Mouse (Mus musculus) limb, embryonic 11.5 days (tissue): ENCODE data around the gene Ssna1. TPM values are rescaled to one million over a fixed set of nuclear protein-coding genes. Genes with fewer than 3 reads are reported as not detected.
A peak's percentile ranks its signal among the peaks of the same experiment; 100 is the strongest.

Experiments used
- ATAC-seq: fragments of 200-750 bp; cut with Nextera tagmentation; 2 replicates; pipeline ENCODE4 v1.8.0; 2017; ENCODE audit warnings: low read depth; ENCODE audit not compliant: insufficient number of reproducible peaks, low FRiP score, low TSS enrichment
- DNase-seq: peaks from one replicate; pipeline ENCODE4 v3.0.0-alpha.2; 2015; ENCODE audit warnings: low spot score
- H3K27ac ChIP-seq: fragments of 300-500 bp; sonication (generic); replicated peaks from 2 replicates; pipeline ENCODE4 v1.5.1; 2014; ENCODE audit warnings: low read depth, mild to moderate bottlenecking, low read length
- H3K27me3 ChIP-seq: fragments of 300-500 bp; sonication (generic); 2 replicates; pipeline ENCODE4 v1.6.1; 2014; ENCODE audit warnings: mild to moderate bottlenecking, low read length, mixed read lengths; ENCODE audit not compliant: control insufficient read depth, insufficient read depth
- H3K36me3 ChIP-seq: fragments of 300-500 bp; sonication (generic); 2 replicates; pipeline ENCODE4 v1.6.1; 2014; ENCODE audit warnings: mild to moderate bottlenecking, low read length, moderate library complexity, mixed read lengths; ENCODE audit not compliant: control insufficient read depth, insufficient read depth
- H3K4me1 ChIP-seq: fragments of 300-500 bp; sonication (generic); 2 replicates; pipeline ENCODE4 v1.6.1; 2014; ENCODE audit warnings: low read length, mixed read lengths; ENCODE audit not compliant: control insufficient read depth, insufficient read depth
- H3K4me2 ChIP-seq: fragments of 300-500 bp; sonication (generic); 2 replicates; pipeline ENCODE4 v1.6.1; 2014; ENCODE audit warnings: low read depth, mild to moderate bottlenecking, moderate library complexity; ENCODE audit not compliant: severe bottlenecking
- H3K4me3 ChIP-seq: fragments of 300-500 bp; sonication (generic); 2 replicates; pipeline ENCODE4 v1.5.1; 2014; ENCODE audit warnings: low read depth, low read length
- H3K9ac ChIP-seq: fragments of 300-500 bp; sonication (generic); 2 replicates; pipeline ENCODE4 v1.6.1; 2014; ENCODE audit warnings: mild to moderate bottlenecking, low read length
- H3K9me3 ChIP-seq: fragments of 300-500 bp; sonication (generic); 2 replicates; pipeline ENCODE4 v1.6.1; 2016; ENCODE audit warnings: low read length; ENCODE audit not compliant: control insufficient read depth
- WGBS: fragments of 180-500 bp; shearing (Covaris S2); extraction: QIAGEN DNeasy Blood & Tissue Kit; methylation state at CpG from one replicate; pipeline ENCODE4 v1.1.7; 2014; 5-methylcytosine and 5-hydroxymethylcytosine counted together
- polyA plus RNA-seq: library from polyadenylated mRNA; unstranded; fragments of >200 nt; fragmentation: Nextera tagmentation; extraction: Ambion mirVana; gene quantifications from 2 replicates; pipeline ENCODE4 v1.2.1, GENCODE M21; 2014

Gene Ssna1
- polyA plus RNA-seq, 1 experiment from 2014 or later, result 237 TPM

DNA sequence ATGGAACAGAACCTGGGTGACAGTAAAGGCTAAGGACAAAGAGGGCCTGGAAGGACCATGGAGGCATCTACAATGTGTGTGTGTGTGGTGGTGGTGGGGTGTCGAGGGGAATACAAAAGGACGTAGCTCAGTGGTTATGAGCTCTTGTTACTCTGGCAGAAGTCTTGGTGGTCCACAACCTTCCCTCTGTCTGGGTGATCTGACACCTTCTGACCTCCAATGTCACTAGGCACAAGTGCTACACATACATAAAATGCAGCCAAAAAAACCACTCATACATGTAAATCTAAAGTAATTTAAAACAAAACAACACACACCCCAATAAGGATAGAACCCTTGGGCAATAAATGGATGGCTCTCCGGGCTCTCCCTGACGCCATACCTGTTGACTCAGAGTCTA is 44.8 kb downstream of the Ssna1 start:
- no peak for DNase-seq
- Histone ChIP-seq H3K4me1 (peaks cover 8% of the 10 kb centered on the region), H3K36me3 (no peaks in the 10 kb centered on the region), H3K4me2 (no peak overlapping the region), H3K9me3 (no peaks in the 10 kb centered on the region), H3K9ac (0 out of 2 replicates have a peak overlapping the region, but pooled peaks have one; percentile 7), H3K27ac (no peak overlapping the region), H3K4me3 (no peak overlapping the region), H3K27me3 (no peaks in the 10 kb centered on the region)
- WGBS, result 89% methylated on average over 4 of the region's 4 CpGs
- ATAC-seq, result no peak

DNA sequence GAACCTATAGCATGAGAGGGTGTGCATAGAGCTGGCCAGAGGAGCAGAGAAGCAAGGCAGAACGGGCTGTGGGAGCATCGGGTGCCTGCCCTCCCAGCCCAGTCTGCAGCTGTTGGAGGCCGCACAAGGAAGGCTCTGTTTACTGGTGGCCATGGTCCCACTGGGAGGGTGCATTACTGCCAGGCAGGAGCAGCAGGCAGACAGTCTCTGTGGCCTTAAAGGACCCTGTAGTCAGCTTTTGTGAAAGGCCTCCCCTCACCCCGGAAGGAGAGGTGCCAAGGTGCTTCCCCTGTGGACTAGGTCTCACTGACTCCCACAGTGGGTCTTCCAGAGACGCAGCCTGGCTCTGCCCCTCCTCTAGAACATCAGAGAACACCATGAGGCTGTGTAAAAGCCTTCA is 45.4 kb downstream of the Ssna1 start:
- WGBS, result 76% methylated on average over 5 of the region's 5 CpGs
- Histone ChIP-seq H3K4me1 (peaks cover 8% of the 10 kb centered on the region), H3K27me3 (no peaks in the 10 kb centered on the region), H3K4me2 (no peak overlapping the region), H3K9ac (no peak overlapping the region), H3K9me3 (no peaks in the 10 kb centered on the region), H3K4me3 (no peak overlapping the region), H3K36me3 (no peaks in the 10 kb centered on the region; the same call in 1 of the 2 replicates), H3K27ac (no peak overlapping the region)
- no peak for ATAC-seq
- no peak for DNase-seq

DNA sequence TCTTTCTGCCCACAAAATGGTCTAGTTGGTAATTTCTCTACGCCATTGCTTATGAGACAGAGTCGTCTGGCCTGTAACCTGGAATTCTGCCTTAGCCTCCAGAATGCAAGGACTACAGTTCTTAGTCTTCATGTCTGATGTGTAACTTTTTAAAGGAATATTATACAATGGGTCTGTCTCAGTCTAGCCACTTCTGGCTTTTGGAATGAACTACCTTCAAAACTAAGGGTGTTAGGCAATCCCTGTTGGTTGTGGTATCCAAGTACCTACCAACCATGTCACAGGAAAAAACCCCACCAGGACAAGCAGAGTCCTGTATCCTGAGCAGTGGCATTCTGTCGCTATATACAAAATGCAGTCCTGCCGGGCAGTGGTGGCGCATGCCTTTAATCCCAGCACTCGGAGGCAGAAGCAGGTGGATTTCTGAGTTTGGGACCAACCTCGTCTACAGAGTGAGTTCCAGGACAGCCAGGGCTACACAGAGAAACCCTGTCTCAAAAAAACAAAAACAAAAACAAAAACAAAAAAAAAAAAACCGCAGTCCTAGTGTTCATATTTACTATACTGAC is 46.3 kb downstream of the Ssna1 start:
- H3K4me1 ChIP-seq, result peaks cover 8% of the 10 kb centered on the region
- peak overlapping the region; percentile 64 for H3K4me2 ChIP-seq
- DNase-seq (no peak), ATAC-seq (no peak)
- H3K4me3 ChIP-seq, result peak overlapping the region; percentile 85
- 74% methylated on average over 8 of the region's 8 CpGs for WGBS
- peaks cover 2% of the 10 kb centered on the region; the same call in 1 of the 2 replicates for H3K36me3 ChIP-seq
- peak overlapping the region; percentile 96 for H3K27ac ChIP-seq
- H3K27me3 ChIP-seq, result no peaks in the 10 kb centered on the region
- H3K9ac ChIP-seq, result no peak overlapping the region
- no peaks in the 10 kb centered on the region for H3K9me3 ChIP-seq

DNA sequence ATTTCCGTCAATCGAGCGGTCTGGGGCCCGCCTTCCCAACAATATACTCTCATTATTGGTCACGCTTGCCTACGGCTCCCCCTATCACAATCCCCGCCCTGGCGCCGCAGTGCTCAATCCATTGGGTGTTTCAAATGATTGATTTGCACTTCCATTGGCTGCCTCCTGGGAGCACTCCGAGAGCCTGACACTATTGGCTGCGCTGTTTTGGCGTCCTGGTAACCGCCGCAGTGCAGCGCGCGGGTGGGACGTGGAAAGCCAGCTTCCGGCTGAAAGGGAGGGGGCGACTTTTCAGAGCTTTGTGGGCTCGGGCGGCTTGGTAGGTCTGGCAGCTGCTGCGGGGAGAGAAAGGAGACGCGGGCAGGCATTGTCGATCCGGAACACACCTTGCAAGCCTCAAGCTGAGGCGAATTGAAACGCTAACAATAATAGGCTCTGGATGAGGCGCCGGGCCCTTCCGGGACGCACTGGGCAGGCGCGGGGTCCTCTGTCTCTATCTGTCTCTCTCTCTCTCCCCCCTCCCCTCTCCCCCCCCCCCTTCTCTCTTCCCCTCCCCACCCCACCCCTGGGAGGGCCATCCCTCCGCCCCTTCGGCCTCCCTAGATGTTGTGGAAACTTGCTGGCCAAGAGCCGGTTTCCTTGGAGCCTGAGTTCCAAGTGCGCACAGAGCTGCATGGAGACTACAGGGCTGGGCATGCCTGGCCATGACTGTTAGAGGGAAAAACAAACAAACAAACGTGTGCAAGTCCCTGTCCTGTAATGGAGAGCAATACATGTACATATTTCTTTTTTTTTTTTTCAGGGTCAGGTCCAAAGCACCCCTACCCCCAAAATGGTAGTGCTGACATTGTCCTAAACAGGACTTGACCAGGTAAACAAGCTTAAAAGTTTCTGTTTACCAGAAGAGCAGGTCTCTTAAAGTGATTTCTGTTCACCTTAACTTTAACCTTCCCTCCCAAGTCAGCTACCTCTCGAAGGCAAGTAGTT is 47.2 kb downstream of the Ssna1 start:
- H3K9ac ChIP-seq, result peak overlapping the region; percentile 65
- H3K27ac ChIP-seq, result peak overlapping the region; percentile 96
- peaks cover 2% of the 10 kb centered on the region; the same call in 1 of the 2 replicates for H3K36me3 ChIP-seq
- H3K4me1 ChIP-seq, result peaks cover 8% of the 10 kb centered on the region
- H3K4me2 ChIP-seq, result peak overlapping the region; percentile 64
- H3K27me3 ChIP-seq, result no peaks in the 10 kb centered on the region
- no peaks in the 10 kb centered on the region for H3K9me3 ChIP-seq
- peak overlapping the region; percentile 85 for H3K4me3 ChIP-seq
- peak; percentile 96 for ATAC-seq
- DNase-seq, result peak; percentile 97
- 2% methylated on average over 41 of the region's 41 CpGs for WGBS

GRCm38 (mm10) chr2:25224492-25224765 is 47.8 kb downstream of the Ssna1 start, which contains the start of gene Tubb4b:
Gene Tubb4b (minus strand): TSS chr2:25224702.
- H3K27ac ChIP-seq, result peak within 1 kb of the TSS; percentile 96
- H3K4me3 ChIP-seq, result peak within 1 kb of the TSS; percentile 85
- H3K9me3 ChIP-seq, result no peaks in the 10 kb centered on the region
- peaks cover 2% of the 10 kb centered on the region; the same call in 1 of the 2 replicates for H3K36me3 ChIP-seq
- ATAC-seq (no peak), DNase-seq (no peak)
- H3K9ac ChIP-seq, result peak within 1 kb of the TSS; percentile 82
- H3K27me3 ChIP-seq, result no peaks in the 10 kb centered on the region
- peaks cover 8% of the 10 kb centered on the region for H3K4me1 ChIP-seq
- WGBS, result under 1% methylated on average over 17 of the region's 17 CpGs
- peak within 1 kb of the TSS; percentile 93 for H3K4me2 ChIP-seq

- no peaks in the 10 kb centered on the region for H3K27me3 ChIP-seq
- H3K4me1 ChIP-seq, result peaks cover 8% of the 10 kb centered on the region
- ATAC-seq, result peak; percentile 16
- H3K9me3 ChIP-seq, result no peaks in the 10 kb centered on the region
- 1% methylated on average over 53 of the region's 53 CpGs for WGBS
- peak overlapping the region; percentile 82 for H3K9ac ChIP-seq
- H3K27ac ChIP-seq, result peak overlapping the region; percentile 88
- peak overlapping the region; percentile 93 for H3K4me2 ChIP-seq
- peak overlapping the region; percentile 85 for H3K4me3 ChIP-seq
- peaks cover 2% of the 10 kb centered on the region; the same call in 1 of the 2 replicates for H3K36me3 ChIP-seq
- DNase-seq, result peak; percentile 36
Observed at GRCm38 (mm10) chr2:25223681-25224491, 48.4 kb downstream of the Ssna1 start.

DNA sequence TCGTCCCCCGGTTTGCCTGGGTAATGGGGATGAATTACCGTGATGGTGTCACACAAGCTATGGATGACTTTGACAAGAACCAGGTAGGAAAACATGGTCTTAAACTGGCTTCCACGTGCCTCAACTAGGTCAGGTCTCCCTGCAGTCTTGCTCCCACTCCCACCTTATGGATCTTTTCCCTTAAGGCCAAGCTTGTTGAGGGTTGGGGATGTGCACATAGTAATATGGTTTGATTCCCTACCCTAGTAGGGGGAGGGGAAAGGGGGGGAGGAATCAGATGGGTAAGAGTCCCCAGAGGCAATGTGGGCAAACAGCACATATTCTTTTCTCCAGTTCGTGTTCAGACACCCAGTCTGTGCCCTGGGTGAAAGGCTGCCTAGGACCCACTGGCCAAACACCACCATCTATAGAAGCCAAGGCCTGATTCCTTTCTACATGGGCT is 50.9 kb downstream of the Ssna1 start:
- peaks cover 8% of the 10 kb centered on the region for H3K4me1 ChIP-seq
- no peaks in the 10 kb centered on the region for H3K27me3 ChIP-seq
- 69% methylated on average over 5 of the region's 5 CpGs for WGBS
- H3K9me3 ChIP-seq, result no peaks in the 10 kb centered on the region
- DNase-seq (no peak), ATAC-seq (no peak)
- H3K9ac ChIP-seq, result no peak overlapping the region
- H3K4me3 ChIP-seq, result no peak overlapping the region
- peaks cover 2% of the 10 kb centered on the region; the same call in 1 of the 2 replicates for H3K36me3 ChIP-seq
- no peak overlapping the region for H3K4me2 ChIP-seq
- no peak overlapping the region for H3K27ac ChIP-seq
